Mouse (Mus musculus) embryonic fibroblast, embryonic 13.5 days (primary cell): ENCODE results near the gene 0610012G03Rik. TPM values are rescaled to one million over a fixed set of nuclear protein-coding genes. Genes with fewer than 3 reads are reported as not detected.
"Not testable (repeated sequence)": the region's sequence is repeated elsewhere in the genome, so short reads cannot be mapped to it uniquely, and the experiment has no call there.

Experiments
- H3K27ac ChIP-seq: 2 replicates; pipeline ENCODE4 v1.5.1; 2012; ENCODE audit warnings: low read length, control low read depth, inconsistent platforms; ENCODE audit not compliant: insufficient read depth
- H3K4me1 ChIP-seq: 2 replicates; pipeline ENCODE4 v1.6.1; 2011; ENCODE audit warnings: low read length; ENCODE audit not compliant: control insufficient read depth, insufficient read depth
- H3K4me3 ChIP-seq: 2 replicates; pipeline ENCODE4 v1.5.1; 2011; ENCODE audit warnings: mild to moderate bottlenecking, control low read depth, low read length; ENCODE audit not compliant: insufficient read depth
- CTCF ChIP-seq: IDR thresholded peaks from 2 replicates; pipeline ENCODE4 v1.5.1; 2011; ENCODE audit warnings: mild to moderate bottlenecking, control low read depth, low read length, moderate library complexity, borderline replicate concordance; ENCODE audit not compliant: insufficient read depth
- POLR2A ChIP-seq: IDR thresholded peaks from 2 replicates; pipeline ENCODE4 v1.6.1; 2011; ENCODE audit warnings: low read depth, mild to moderate bottlenecking, control low read depth, low read length, moderate library complexity
- polyA plus RNA-seq: library from polyadenylated mRNA; stranded (reverse); fragments of >200 nt; gene quantifications from 2 replicates; pipeline ENCODE4 v1.2.4, GENCODE M21; 2011; ENCODE audit warnings: low read depth; ENCODE audit not compliant: missing spikeins, insufficient read length

The 0610012G03Rik gene
- polyA plus RNA-seq, 1 experiment = 16.8 TPM

DNA sequence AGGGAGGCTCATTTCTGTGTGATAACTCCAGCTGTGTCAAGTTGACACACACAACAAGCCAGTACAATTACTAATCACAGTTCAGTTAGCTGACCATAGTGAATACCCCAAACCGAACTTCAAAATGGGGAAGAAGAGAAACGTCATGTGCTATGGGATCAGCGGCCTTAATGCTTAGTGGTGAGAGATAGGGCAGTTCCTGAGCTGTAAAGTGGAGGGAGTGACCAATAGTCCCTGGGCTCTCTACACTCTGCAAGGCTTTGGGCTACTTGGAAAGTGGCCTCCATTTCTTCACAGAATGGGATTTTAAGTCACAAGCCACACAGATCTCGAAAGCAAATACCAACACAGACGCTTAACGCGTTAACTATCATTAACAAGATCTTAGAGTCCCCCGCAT, 961 bp downstream of the 0610012G03Rik start:
- no peak for TF ChIP-seq POLR2A
- no peak for TF ChIP-seq CTCF
- H3K27ac ChIP-seq = no peak overlapping the region
- 0 out of 2 replicates have a peak, but pooled peaks cover 3% of the 10 kb centered on the region for H3K4me1 ChIP-seq
- peak overlapping the region; percentile 75 for H3K4me3 ChIP-seq

- not testable (repeated sequence) for H3K27ac ChIP-seq, H3K4me1 ChIP-seq
Measured at GRCm38 (mm10) chr16:31945986-31946385, 2.3 kb downstream of the 0610012G03Rik start.

GRCm38 (mm10) chr16:31945372-31945771, 2.9 kb downstream of the 0610012G03Rik start:
- H3K4me3 ChIP-seq = no peak overlapping the region
- 0 out of 2 replicates have a peak, but pooled peaks cover 3% of the 10 kb centered on the region for H3K4me1 ChIP-seq
- no peak overlapping the region for H3K27ac ChIP-seq
- TF ChIP-seq CTCF (no peak), POLR2A (no peak)

More at GRCm38 (mm10) chr16:31945986-31946385, 2.3 kb downstream of the 0610012G03Rik start:
- not testable (repeated sequence) for H3K4me3 ChIP-seq

- 0 out of 2 replicates have a peak, but pooled peaks cover 3% of the 10 kb centered on the region for H3K4me1 ChIP-seq
- H3K27ac ChIP-seq = no peak overlapping the region
- TF ChIP-seq CTCF = no peak
- TF ChIP-seq POLR2A = no peak
- no peak overlapping the region for H3K4me3 ChIP-seq
Measured at GRCm38 (mm10) chr16:31944698-31945255, 3.5 kb downstream of the 0610012G03Rik start.

- Histone ChIP-seq H3K4me3 (no peak overlapping the region), H3K27ac (no peak overlapping the region), H3K4me1 (0 out of 2 replicates have a peak, but pooled peaks cover 3% of the 10 kb centered on the region)
- TF ChIP-seq POLR2A = no peak
- peak; percentile 63 for TF ChIP-seq CTCF
Measured at GRCm38 (mm10) chr16:31943980-31944379, 4.3 kb downstream of the 0610012G03Rik start.

DNA sequence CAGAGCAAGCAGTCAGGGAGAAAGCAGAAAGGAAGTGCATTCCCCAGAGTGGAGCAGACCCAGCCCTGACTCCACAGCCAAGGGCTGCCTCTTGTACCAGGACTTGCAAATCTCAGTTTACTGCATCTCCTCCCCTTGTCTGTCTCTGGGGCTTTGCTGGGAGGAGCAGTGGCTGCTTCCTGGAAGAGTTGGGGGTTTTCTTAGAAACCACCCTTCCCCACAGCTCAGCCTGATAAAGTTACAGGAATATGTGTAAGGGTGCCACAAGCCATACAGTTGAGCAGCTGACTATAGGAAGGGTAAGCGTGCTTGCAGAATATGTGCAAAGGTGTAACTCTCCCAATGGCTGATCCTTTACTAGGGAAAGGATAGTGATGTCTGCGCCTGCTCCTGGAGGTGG, 7.7 kb downstream of the 0610012G03Rik start:
- Histone ChIP-seq H3K4me1 (no peaks in the 10 kb centered on the region), H3K27ac (no peak overlapping the region), H3K4me3 (no peak overlapping the region)
- TF ChIP-seq CTCF (no peak), POLR2A (no peak)

- no peak overlapping the region for H3K27ac ChIP-seq
- H3K4me3 ChIP-seq = no peak overlapping the region
- TF ChIP-seq POLR2A (no peak), CTCF (no peak)
- no peaks in the 10 kb centered on the region for H3K4me1 ChIP-seq
Measured at GRCm38 (mm10) chr16:31938856-31939255, 9.4 kb downstream of the 0610012G03Rik start.

GRCm38 (mm10) chr16:31936568-31936967, 11.7 kb downstream of the 0610012G03Rik start:
- H3K27ac ChIP-seq = no peak overlapping the region
- no peak overlapping the region for H3K4me3 ChIP-seq
- no peak for TF ChIP-seq POLR2A
- TF ChIP-seq CTCF = no peak
- peaks cover 4% of the 10 kb centered on the region; the same call in 1 of the 2 replicates for H3K4me1 ChIP-seq

GRCm38 (mm10) chr16:31935091-31935979, 13.0 kb downstream of the 0610012G03Rik start:
- peak overlapping the region; percentile 3; the same call in 1 of the 2 replicates for H3K4me3 ChIP-seq

GRCm38 (mm10) chr16:31934550-31935010, 13.7 kb downstream of the 0610012G03Rik start:
- H3K27ac ChIP-seq = no peak overlapping the region
- TF ChIP-seq POLR2A (no peak), CTCF (no peak)
- no peak overlapping the region for H3K4me3 ChIP-seq
- H3K4me1 ChIP-seq = peaks cover 4% of the 10 kb centered on the region; the same call in 1 of the 2 replicates

More at GRCm38 (mm10) chr16:31935091-31935979, 13.0 kb downstream of the 0610012G03Rik start:
- Histone ChIP-seq H3K4me1 (peaks cover 4% of the 10 kb centered on the region; the same call in 1 of the 2 replicates), H3K27ac (no peak overlapping the region)
- TF ChIP-seq CTCF (no peak), POLR2A (no peak)
